Mouse (Mus musculus): Measurements from ENCODE around the gene Nckap5.

GRCm38 (mm10) chr1:126806994-126807611, 23.5 kb downstream of the Nckap5 start:
- TF ChIP-seq POLR2A (IDR thresholded peaks at IDR 0.05; ENCODE audit: insufficient read depth, low read depth, low read length) (no peak), CTCF (IDR thresholded peaks at IDR 0.05; ENCODE audit: insufficient read depth, low read depth, low read length) (no peak)
